Mouse (Mus musculus) megakaryocyte, embryonic 14.5 days (primary cell): ENCODE results near the gene Igf2.

Source experiments
- FLI1 ChIP-seq: IDR thresholded peaks from 2 replicates; pipeline ENCODE4 v1.6.1; 2012; ENCODE audit warnings: low read length, inconsistent platforms, mixed read lengths
- GATA1 ChIP-seq: IDR thresholded peaks from 3 replicates; pipeline ENCODE4 v1.6.1; 2012; ENCODE audit warnings: mixed read lengths, low read length, inconsistent platforms, borderline replicate concordance

- TF ChIP-seq GATA1 (no peak), FLI1 (no peak)
Measured at GRCm38 (mm10) chr7:142666109-142666508, 507 bp downstream of the Igf2 start.
